Mouse (Mus musculus): ENCODE measurements around the gene Iqgap1.

Gene Iqgap1

GRCm38 (mm10) chr7:80825843-80826403 is at the start of gene Iqgap1:
TSS of gene Iqgap1 (minus strand) at chr7:80825974.
- DNase-seq (ENCODE audit: low spot score in 2 of 2) = no peak

- no peak for DNase-seq (ENCODE audit: low spot score in 2 of 2)
Measured at GRCm38 (mm10) chr7:80873631-80874030, 47.9 kb upstream of the Iqgap1 start.

- DNase-seq (ENCODE audit: low spot score in 2 of 2) = no peak
Measured at GRCm38 (mm10) chr7:80873038-80873437, 47.3 kb upstream of the Iqgap1 start.

- no peak for DNase-seq (ENCODE audit: low spot score in 2 of 2)
Measured at GRCm38 (mm10) chr7:80868686-80869085, 42.9 kb upstream of the Iqgap1 start.

GRCm38 (mm10) chr7:80866514-80867147 is 40.9 kb upstream of the Iqgap1 start:
- DNase-seq (ENCODE audit: low spot score in 2 of 2) = no peak

GRCm38 (mm10) chr7:80865521-80865920 is 39.7 kb upstream of the Iqgap1 start:
- DNase-seq (ENCODE audit: low spot score in 2 of 2) = no peak

- no peak for DNase-seq (ENCODE audit: low spot score in 2 of 2)
Measured at GRCm38 (mm10) chr7:80864831-80865230, 39.1 kb upstream of the Iqgap1 start.

- DNase-seq (ENCODE audit: low spot score in 2 of 2) = no peak
Measured at GRCm38 (mm10) chr7:80864151-80864550, 38.4 kb upstream of the Iqgap1 start.

GRCm38 (mm10) chr7:80863520-80863919 is 37.7 kb upstream of the Iqgap1 start:
- no peak for DNase-seq (ENCODE audit: low spot score in 2 of 2)

GRCm38 (mm10) chr7:80862475-80862874 is 36.7 kb upstream of the Iqgap1 start:
- DNase-seq (ENCODE audit: low spot score in 2 of 2) = no peak

- peak; percentile 86 to 94 for DNase-seq (ENCODE audit: low spot score in 2 of 2)
Measured at GRCm38 (mm10) chr7:80860729-80861274, 35.0 kb upstream of the Iqgap1 start, which contains the start of gene Zscan2. TSS of gene Zscan2 (plus strand) at chr7:80860920.

- DNase-seq (ENCODE audit: low spot score in 2 of 2) = peak in 1 of 2 experiments; percentile 59
Measured at GRCm38 (mm10) chr7:80860227-80860626, 34.5 kb upstream of the Iqgap1 start.

GRCm38 (mm10) chr7:80857181-80857580 is 31.4 kb upstream of the Iqgap1 start:
- peak in 1 of 2 experiments; percentile 86 for DNase-seq (ENCODE audit: low spot score in 2 of 2)

- peak in 1 of 2 experiments; percentile 24 for DNase-seq (ENCODE audit: low spot score in 2 of 2)
Measured at GRCm38 (mm10) chr7:80855316-80855715, 29.5 kb upstream of the Iqgap1 start.

GRCm38 (mm10) chr7:80853218-80853617 is 27.4 kb upstream of the Iqgap1 start:
- DNase-seq (ENCODE audit: low spot score in 2 of 2) = no peak

- DNase-seq (ENCODE audit: low spot score in 2 of 2) = no peak
Measured at GRCm38 (mm10) chr7:80850520-80850919, 24.7 kb upstream of the Iqgap1 start.

GRCm38 (mm10) chr7:80849710-80850109 is 23.9 kb upstream of the Iqgap1 start:
- peak in 1 of 2 experiments; percentile 29 for DNase-seq (ENCODE audit: low spot score in 2 of 2)

GRCm38 (mm10) chr7:80849267-80849666 is 23.5 kb upstream of the Iqgap1 start:
- DNase-seq (ENCODE audit: low spot score in 2 of 2) = no peak

- DNase-seq (ENCODE audit: low spot score in 2 of 2) = no peak
Measured at GRCm38 (mm10) chr7:80846709-80847108, 20.9 kb upstream of the Iqgap1 start.

- DNase-seq (ENCODE audit: low spot score in 2 of 2) = no peak
Measured at GRCm38 (mm10) chr7:80846280-80846678, 20.5 kb upstream of the Iqgap1 start.

GRCm38 (mm10) chr7:80845621-80846279 is 20.0 kb upstream of the Iqgap1 start:
- DNase-seq (ENCODE audit: low spot score in 2 of 2) = no peak

- DNase-seq (ENCODE audit: low spot score in 2 of 2) = no peak
Measured at GRCm38 (mm10) chr7:80844691-80845090, 18.9 kb upstream of the Iqgap1 start.
